Mouse (Mus musculus) mesoderm, embryonic 11.5 days (tissue): Measurements from ENCODE around the gene Kank4.

Experiments used
- DNase-seq: peaks from one replicate; pipeline ENCODE4 v3.0.0-alpha.2; 2012; ENCODE audit warnings: low read depth, low spot score

Kank4 gene

GRCm38 (mm10) chr4:98717735-98718546 is 99.4 kb downstream of the Kank4 start:
- no peak for DNase-seq

- no peak for DNase-seq
Measured at GRCm38 (mm10) chr4:98710891-98711290, 106.4 kb downstream of the Kank4 start.
